Mouse (Mus musculus): Measurements from ENCODE around the gene Slc30a2.
"Not testable (repeated sequence)": the region's sequence is repeated elsewhere in the genome, so short reads cannot be mapped to it uniquely, and the experiment has no call there.

Slc30a2 gene

DNA sequence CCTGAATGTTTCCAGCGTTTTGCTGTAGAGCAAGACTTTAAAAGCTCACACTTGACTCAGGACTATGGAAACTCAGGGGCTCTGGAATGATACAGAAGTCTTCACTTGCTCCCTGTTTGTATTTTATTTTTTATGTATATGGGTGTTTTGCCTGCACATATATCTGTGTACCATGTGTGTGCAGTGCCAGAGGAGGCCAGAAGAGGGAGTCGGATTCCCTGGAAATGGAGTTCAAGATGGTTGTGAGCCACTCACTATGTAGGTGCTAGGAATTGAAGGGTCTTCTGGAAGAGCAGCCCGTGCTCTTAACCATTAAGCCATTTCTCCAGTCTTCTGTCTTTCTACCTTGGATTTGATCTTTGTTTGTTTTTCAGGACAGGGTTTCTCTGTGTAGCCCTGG lies 21.5 kb upstream of the Slc30a2 start:
- no peak for DNase-seq (ENCODE audit: low read depth)

- no peak for DNase-seq (ENCODE audit: low read depth)
Measured at GRCm38 (mm10) chr4:134324655-134325054, 18.3 kb upstream of the Slc30a2 start.

- DNase-seq (ENCODE audit: low read depth) = no peak
Measured at GRCm38 (mm10) chr4:134326859-134327530, 16.0 kb upstream of the Slc30a2 start.

DNA sequence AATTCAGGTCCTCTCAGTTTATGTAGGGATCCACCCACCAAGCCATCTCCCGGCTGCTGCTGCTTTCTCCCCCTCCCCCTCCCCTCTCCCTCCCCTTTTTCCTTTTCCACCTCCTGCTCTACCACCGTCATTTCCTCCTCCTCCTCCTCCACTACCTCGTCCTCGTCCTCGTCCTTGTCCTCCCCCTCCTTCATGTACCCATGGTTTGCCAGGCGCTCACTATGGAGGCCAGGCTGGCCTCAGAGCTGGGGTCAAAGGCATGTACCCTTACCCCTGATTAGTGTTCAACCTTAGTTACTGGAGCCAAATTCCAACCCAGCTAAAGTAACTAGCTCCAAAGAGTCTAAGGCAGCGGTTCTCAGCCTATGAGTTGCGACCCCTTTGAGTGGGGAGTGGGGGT lies 14.8 kb upstream of the Slc30a2 start:
- no peak for DNase-seq (ENCODE audit: low read depth)

- no peak for DNase-seq (ENCODE audit: low read depth)
Measured at GRCm38 (mm10) chr4:134328832-134329231, 14.1 kb upstream of the Slc30a2 start.

DNA sequence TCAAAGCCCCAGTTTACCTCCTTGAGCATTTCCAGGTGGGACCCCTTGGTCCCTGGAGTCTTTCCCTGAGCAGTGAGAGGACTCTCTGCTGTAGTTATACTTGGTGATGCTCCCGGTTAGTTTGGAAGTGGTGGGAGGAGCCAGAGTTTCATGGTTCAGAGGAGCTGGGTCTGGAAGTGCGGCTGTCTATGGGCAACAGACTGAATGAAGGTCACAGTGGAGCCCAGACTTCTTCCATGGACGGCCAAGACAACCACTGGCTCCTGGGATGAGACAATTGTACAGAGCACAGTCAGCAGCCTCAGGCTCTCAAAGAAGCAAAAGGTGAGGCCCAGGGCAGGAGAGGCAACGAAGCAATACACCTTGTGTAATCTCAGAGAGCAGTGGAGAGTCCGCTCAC lies 12.7 kb upstream of the Slc30a2 start:
- no peak for DNase-seq (ENCODE audit: low read depth)

GRCm38 (mm10) chr4:134341231-134341630 lies 1.8 kb upstream of the Slc30a2 start:
- DNase-seq (ENCODE audit: low read depth) = not testable (repeated sequence)

GRCm38 (mm10) chr4:134342213-134342779 lies 685 bp upstream of the Slc30a2 start:
- no peak for DNase-seq (ENCODE audit: low read depth)

DNA sequence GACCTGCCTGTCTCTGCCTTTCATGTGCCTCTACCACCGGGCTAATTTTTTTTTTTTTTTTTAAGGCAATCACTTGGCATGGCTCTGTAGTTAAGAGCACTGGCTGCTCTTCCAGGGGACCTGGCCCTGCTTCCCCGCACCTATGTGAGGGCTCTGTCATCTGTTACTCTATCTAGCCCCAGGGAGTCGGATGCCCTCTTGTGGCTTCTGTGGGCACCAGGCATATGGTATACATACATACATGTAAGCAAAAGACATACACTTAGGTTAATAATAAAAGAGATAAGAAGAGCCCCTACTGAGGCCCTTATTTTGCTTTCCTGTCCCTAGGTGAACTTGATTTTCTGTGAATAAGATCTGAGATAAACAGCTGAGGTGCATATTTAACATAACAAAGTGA lies 1.6 kb downstream of the Slc30a2 start:
- DNase-seq (ENCODE audit: low read depth) = no peak

- no peak for DNase-seq (ENCODE audit: low read depth)
Measured at GRCm38 (mm10) chr4:134345802-134346201, 2.8 kb downstream of the Slc30a2 start.

- no peak for DNase-seq (ENCODE audit: low read depth)
Measured at GRCm38 (mm10) chr4:134348078-134348477, 5.1 kb downstream of the Slc30a2 start.

DNA sequence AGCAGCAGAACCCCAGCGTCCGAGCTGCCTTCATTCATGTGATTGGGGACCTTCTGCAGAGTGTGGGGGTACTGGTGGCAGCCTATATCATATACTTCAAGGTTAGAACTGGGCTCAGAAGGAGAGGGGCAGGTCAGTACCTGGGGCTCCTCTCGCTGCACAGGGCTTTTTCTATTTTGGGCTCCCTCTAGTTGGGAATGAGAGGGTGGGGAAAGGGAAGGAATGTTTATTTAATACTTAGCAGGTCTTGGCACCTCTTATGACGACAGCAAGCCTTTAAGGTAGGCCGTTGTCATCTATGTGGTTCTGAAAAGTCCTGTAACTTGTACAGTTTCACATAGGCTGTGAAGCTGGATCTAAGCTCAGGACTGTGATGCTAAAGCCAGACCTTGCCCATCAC lies 5.6 kb downstream of the Slc30a2 start:
- no peak for DNase-seq (ENCODE audit: low read depth)

- no peak for DNase-seq (ENCODE audit: low read depth)
Measured at GRCm38 (mm10) chr4:134349829-134350228, 6.8 kb downstream of the Slc30a2 start.

- DNase-seq (ENCODE audit: low read depth) = no peak
Measured at GRCm38 (mm10) chr4:134350641-134351040, 7.7 kb downstream of the Slc30a2 start.

DNA sequence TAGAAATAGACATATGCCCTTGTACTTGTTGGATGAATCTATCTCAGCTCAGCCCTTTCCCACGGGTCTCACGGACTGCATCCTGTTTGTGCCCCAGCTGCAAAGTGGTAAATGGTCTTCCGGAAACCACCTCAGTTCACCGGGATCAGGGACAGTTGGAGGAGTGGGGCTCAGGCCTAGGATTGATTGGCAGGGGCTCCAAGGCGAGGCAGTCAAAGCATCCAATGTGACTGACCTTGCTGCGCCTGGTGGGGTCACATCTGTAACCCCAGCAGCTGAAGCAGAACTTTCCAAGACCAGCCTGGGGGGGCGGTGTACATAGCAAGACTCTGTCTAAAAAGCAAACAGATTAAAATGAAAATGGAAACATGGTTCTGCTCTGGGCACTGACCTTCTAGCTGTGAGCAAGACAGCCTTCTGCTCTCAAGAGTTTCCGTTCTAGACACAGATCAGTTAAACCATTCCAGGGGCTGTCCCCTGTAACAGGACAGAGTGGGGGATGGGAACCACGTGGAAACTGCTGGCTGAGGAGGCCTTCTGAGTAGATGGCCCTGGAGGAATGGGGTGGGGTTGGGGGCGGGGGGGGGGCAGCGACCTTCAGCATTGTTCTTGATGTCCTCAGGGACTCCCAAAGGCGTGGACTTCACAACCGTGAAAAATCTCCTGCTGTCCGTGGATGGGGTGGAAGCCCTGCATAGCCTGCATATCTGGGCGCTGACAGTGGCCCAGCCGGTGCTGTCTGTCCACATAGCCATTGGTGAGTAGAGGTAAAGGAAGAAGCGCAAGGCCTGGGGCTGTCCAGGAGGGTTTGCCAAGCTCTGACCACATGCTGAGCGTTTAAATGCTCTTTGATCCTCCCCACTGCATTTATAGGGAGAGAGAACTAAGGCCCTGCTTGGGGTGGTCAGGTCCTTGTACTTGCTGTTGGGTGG lies 8.6 kb downstream of the Slc30a2 start:
- no peak for DNase-seq (ENCODE audit: low read depth)

GRCm38 (mm10) chr4:134352261-134352707 lies 9.3 kb downstream of the Slc30a2 start:
- no peak for DNase-seq (ENCODE audit: low read depth)

GRCm38 (mm10) chr4:134352929-134353328 lies 9.9 kb downstream of the Slc30a2 start:
- DNase-seq (ENCODE audit: low read depth) = no peak

- DNase-seq (ENCODE audit: low read depth) = no peak
Measured at GRCm38 (mm10) chr4:134353527-134354409, 10.8 kb downstream of the Slc30a2 start.

DNA sequence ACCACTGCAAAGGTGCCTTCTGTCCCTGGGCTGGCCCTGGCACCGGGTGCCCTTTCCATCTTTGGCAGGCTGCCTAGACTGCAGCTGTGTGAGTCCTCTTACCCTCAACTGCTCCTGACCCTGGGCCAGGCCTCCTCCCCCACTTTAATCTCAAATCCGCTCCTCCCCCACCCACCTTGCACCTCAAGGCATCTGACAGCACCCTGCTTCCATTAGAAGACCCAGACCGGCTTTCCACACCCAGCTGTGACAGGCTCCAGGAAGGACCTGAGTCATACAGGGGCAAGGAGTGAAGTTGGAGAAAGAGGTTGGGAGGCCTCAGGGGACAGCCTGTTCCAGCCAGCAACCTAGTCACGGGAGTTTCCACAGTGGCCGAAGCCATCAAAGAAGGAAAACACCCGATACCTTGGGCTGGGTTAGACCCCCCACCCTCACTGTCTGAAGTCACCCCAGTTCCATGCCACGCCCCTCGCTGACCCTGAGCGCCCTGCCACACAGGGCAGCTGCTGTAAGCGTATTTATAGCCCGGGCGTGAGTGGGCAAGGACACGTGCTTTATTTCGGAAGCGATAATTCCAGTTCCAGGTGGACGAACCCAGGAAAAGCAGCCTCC lies 13.0 kb downstream of the Slc30a2 start:
- no peak for DNase-seq (ENCODE audit: low read depth)

GRCm38 (mm10) chr4:134356591-134357460 lies 13.8 kb downstream of the Slc30a2 start:
- peak; percentile 16 for DNase-seq (ENCODE audit: low read depth)

DNA sequence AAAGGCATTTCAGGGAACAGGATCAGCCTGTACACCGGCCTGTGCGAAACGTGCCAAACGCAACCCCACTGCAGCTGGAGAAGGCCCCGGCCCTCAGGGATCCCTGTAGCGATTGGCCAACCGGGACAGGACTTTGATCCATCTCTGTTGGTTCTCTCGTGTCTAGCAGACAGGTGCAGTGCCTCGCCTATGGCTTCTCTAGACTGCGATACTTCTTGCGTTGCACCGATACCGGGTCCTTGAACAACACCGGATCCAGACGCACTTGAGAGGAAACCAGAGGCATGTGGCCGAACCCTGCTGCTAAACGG lies 14.4 kb downstream of the Slc30a2 start:
- DNase-seq (ENCODE audit: low read depth) = no peak
